Mouse (Mus musculus) ovary, adult 2 months (tissue): ENCODE measurements around the gene Gm20388. TPM values are rescaled to one million over a fixed set of nuclear protein-coding genes. Genes with fewer than 3 reads are reported as not detected.

ENCODE experiments used
- polyA plus RNA-seq: library from polyadenylated mRNA; depleted of rRNA; stranded (reverse); fragments of >200 nt; gene quantifications from 2 replicates; pipeline ENCODE4 v1.2.3, GENCODE M21; 2012

Gm20388 gene
- polyA plus RNA-seq, 1 experiment, result 71.9 TPM

DNA sequence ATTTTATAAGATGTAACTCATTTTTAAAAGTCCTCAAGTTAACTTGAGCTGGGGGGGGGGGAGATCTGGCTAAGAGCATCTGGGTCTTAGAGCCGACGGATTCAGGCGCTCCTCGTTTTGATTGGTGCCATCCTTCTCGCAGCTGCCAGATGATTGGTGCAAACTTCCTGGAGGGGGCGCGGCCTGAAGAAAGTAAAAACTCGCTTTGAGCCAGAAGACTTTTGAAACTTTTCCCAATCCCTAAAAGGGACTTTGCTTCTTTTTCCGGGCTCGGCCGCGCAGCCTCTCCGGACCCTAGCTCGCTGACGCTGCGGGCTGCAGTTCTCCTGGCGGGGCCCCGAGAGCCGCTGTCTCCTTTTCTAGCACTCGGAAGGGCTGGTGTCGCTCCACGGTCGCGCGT is 1205.3 kb downstream of the Gm20388 start, which contains the start of gene Foxc2:
Gene Foxc2 (plus strand): TSS at position 224 of the 400 bp plus-strand sequence.

DNA sequence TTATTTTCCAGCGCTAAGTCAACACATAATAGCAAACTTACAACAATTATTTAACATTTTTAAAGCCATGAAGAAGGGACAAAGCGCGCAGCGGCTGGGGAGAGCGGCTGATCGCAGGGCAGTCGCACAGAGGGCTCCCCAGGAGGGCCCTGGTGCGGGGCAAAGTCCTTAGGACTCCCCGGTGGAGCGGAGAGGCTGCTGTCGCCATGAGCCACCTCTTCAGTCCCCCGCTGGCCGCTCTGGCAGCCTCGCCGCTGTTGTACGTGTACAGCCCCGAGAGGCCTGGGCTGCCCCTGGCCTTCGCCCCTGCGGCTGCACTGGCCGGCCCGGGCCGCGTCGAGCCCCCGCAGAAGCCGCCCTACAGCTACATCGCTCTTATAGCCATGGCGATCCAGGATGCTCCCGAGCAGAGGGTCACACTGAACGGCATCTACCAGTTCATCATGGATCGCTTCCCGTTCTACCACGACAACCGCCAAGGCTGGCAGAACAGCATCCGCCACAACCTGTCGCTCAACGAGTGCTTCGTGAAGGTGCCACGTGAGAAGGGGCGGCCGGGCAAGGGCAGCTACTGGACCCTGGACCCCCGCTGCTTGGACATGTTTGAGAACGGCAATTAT is 1217.2 kb downstream of the Gm20388 start, which contains the start of gene Foxl1:
Gene Foxl1 (plus strand): TSS at position 185 of the 620 bp plus-strand sequence.

DNA sequence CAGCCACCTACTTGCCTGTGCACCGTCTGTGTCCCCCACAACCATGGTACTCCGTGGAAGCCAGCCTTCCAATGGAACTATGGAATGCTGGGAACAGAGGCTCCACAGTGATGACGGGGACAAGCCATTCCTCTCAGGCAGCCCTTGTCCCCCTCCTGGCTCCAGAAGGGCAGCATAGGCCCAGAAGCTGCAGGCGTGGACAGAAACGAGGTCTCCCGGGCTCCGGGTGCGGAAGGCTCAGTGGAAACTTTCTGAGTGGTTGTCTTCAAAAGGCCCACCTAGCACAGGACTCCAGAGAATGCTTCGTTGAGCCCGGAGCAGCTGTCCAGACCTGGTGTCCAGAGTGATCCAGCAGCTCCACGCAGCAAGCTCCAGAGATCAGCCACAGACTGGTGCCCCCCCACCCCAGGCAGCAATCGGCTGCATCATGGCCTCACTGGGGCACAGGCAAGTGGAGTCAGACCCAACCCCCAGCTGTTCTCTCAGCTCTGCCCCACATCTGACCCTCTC is 1633.7 kb downstream of the Gm20388 start, which contains the start of gene 1700018B08Rik:
Gene 1700018B08Rik (minus strand): TSS at position 45 of the 510 bp plus-strand sequence.

DNA sequence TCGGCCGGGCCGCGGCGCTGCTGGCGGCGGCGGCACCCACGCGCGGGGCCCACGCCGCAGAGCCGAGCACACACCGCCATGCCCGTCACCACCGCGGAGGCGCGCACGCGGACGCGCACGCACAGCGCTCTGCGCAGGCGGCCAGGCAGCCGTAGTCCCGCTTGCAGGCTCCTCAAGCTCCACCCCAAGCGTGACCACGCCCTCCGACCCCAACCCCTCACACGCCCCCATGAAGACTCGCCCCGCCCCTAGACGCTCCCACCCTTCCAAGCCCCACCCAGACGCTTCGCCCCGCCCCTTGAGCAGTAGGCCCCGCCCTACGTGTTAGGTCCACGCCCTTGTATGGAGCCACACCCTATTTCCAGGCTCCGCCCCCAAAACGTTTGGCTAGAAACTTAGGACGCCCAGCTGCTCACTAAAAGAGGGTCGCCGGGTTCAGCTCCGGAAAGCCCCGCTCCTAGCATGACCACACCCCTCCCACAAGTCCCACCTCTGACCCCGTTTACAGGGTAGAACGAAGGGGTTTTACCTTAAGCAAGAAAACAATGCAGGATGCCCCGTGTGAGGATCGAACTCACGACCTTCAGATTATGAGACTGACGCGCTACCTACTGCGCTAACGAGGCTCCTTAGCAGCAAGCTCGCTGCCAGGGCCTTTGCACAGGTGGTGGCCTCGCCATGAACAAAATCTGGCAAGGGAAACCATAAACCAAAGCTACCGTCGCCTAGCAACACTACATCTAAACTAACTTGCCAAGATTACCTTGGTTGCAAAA is 1668.2 kb downstream of the Gm20388 start, which contains the start of gene Fbxo31:
Gene Fbxo31 (minus strand): TSS at position 131 of the 776 bp plus-strand sequence.

DNA sequence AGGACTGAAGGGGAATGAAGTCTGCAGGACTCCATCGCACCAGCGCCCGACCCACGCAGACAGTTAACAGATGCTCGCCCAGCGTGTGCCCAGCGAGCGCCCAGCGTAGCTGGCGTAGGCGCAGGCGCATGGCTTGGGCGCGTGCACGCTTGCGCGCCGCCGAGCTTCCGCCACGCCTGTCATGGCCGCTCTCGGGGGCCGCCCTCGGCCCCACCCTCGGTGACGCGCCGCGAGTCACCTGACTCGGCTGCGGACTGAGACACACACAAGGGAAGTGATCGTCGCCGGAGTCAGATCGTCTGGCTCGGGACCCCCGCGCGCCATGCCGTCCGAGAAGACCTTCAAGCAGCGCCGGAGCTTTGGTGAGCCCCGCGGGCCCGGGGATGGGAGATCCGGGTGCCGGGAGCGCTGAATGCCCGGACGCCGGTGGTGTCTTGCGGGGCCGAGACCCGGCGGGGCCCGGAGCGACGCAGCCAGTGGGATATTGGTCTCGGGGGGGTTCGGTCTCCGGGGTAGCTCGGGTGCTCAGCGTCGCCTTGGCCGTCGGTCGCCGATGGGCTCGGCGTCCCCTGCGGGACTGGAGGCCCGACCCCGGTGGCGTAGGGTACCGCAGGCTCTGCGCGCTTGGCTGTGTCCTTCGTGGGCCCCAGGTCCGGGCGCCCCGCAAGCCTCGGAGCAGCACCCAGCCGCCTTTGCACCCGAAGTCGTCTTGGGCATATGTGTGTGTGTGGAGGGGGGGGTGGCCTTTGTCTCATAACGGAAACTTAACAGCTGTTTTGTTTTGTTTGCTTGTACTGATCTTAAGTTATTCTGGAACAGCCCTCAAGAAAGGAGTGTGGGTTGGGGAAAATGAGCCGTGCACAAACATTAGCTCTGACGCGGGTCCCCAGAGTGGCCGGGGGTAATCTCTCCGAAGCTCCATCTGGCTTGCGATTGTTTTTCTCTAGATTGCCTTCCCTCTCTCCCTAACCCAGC is 1679.8 kb downstream of the Gm20388 start, which contains the start of gene Map1lc3b:
Gene Map1lc3b (plus strand): TSS at position 159 of the 975 bp plus-strand sequence.

DNA sequence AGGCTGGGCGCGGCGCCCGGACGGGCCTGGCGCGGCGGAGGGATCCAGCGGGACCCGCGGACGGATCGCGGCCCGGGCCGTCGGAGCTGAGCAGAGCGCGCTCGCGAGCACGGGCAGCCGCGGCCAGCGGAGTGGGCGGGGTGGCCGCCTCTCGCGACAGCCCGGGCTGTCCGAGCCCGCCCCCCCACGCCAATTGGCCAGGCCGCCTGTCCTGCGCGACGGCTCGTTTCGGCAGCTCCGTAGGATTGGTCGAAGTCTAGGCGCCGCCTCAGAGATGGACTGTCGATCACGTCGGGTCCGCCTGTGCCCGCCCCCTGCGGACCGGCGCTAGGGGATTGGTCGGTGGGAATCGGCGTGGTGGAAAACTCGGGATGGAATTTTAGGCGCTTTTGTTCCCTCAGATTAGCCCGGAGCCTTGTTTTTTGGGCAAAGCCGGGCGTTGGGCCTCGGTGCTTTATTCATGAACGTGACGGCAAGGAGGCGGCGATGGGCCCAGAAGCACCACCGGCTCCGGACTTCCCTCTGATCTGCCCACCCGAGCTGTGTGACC is 1742.2 kb downstream of the Gm20388 start, which contains the start of gene Zcchc14:
Gene Zcchc14 (minus strand): TSS at position 128 of the 550 bp plus-strand sequence.

DNA sequence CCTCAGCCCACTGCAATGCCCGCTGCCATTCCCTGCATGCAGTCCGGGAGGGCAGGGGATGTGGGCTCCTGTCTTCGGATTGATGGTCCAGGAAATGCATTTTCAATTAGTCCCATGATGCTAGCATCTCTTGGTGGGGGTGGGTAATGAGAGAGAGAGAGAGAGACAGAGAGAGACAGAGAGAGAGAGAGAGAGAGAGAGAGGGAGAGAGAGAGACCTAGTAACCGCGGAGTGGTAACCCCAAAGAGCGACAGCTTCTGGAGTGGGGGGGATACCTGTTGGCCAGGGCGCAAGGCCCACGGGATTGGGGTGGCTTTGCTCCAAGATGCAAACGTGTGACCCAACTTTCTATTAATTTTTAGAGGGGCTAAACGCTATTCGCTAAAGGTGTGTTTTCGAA is 1818.7 kb downstream of the Gm20388 start, which contains the start of gene Jph3:
Gene Jph3 (plus strand): TSS at position 301 of the 400 bp plus-strand sequence.

DNA sequence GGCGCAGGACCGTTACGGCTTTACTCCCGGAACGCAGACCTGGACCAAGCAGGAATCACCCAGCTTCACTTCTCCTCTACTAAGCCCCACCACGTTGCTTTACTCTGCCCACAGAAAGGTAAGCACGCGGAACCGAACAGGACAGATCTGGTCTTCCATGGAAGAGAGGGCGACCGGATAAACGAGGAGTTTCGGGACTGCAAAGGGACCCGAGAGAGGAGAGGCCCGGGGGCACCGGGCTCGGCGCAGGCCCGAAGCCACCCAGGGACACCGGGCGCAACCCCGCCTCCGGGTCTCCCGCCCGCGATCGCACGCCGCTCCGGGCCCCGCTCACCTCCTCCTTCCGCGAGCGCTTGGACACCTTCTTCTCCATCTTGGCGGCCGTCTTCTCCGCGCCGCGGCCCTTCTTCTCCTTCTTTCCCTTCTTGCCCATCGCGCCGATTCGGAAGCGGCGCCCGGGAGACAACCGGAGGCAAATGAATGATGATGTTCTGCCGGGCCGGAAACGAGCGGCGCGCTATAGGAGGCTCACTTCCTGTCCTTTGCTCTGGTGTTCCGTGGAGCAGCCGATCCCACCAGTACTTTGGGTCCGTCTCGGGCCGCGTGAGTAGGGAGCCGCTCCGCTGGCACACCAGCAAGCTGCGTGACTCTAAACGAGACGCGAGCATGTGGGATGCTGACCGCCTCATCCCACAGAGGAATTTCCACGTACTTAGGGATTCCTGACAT is 1918.6 kb downstream of the Gm20388 start, which contains the start of gene Klhdc4:
Gene Klhdc4 (minus strand): TSS at position 522 of the 729 bp plus-strand sequence.

DNA sequence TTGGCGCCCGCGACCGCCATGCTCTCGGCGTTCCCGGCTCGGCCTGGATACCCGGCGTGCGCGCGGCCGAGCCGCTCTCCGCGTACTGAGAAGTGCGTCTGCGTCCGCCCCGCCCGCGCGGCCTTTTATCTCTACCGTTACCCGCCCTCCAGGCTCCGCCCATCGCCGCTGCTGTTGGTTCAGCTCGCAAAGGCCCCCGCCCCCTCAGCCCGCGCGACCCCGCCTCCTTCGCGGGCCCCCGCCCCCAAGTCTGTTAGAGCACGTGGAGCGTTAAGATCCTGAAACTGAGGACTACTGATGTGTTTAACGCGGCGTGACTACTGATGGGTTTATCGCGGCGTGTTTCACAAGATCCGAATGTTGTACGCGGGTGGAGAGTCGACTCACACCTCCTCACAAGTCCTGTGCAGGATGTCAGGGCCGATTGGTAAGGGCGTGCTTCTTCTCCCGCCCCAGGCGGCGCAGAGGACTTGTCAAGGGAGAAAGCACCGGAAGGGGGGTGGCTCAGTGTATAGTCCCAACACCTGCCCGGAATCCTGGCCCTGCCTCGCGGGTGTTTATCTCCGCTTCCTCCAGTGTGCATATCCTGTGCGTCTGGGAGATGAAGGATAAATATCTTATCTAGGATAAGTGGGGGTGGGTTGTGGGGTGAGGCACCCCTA is 1997.1 kb downstream of the Gm20388 start, which contains the start of gene Slc7a5:
Gene Slc7a5 (minus strand): TSS at position 108 of the 662 bp plus-strand sequence.

DNA sequence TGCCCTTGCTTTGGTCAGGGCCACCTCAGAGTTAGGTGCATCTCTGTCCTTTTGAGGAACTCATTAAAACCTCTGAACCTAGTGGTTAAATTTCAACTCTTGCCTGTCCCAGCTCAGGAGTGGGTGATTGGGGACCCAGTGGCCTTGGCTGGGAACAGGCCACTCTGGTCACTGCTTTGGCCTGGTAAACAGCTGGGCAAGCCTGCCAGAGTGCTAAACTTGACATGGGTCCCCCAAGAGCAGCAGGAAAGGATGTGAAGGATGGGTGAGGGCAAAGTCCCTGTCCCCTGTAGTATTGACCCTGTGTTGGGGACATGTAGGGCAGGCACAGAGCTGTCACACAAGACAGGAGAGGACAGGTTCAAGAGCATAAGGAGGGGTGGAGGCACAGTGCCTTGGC is 2034.2 kb downstream of the Gm20388 start, which contains the start of gene Car5a:
Gene Car5a (minus strand): TSS at position 74 of the 400 bp plus-strand sequence.

DNA sequence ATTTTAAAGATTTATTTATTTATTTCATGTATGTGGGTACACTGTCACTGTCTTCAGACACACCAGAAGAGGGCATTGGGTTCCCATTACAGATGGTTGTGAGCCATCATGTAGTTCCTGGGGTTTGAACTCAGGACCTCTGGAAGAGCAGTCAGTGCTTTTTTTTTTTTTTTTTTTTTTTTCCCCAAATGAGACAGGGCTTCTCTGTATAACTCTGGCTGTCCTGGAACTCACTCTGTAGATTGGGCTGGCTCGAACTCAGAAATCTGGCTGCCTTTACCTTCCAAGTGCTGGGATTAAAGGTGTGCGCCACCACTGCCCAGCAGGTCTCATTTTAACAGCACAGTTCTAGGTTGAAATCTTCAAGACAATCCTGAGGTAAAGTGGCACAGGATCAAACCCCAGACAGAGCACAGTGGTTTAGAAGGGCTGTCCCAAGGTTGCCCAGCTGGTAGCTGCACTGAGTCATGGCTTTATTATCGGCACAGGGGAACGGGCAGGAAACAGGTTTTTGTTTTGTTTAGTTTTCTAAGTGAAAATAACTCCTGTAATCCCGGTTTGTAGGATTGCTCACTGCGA is 2038.7 kb downstream of the Gm20388 start, which contains the start of gene Banp:
Gene Banp (plus strand): TSS at position 529 of the 579 bp plus-strand sequence.

DNA sequence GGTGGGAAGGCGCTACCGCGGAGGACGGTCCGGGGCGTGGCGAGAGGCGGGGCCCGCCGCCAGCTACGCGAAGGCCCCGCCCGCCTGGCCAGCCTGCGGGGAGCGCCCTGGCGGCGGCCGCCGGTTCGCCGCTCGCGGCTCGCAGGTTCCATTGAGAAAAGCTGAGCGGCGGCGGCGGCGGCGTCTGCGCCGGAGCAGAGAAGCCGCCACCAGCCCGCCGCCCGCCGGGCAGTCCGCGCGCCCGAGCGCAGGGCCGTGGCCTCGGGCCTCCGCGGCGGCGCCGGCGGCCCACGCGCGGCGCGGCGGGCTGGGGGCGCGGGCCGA is 2371.4 kb downstream of the Gm20388 start, which contains the start of gene Zfpm1:
Gene Zfpm1 (plus strand): TSS at position 107 of the 324 bp plus-strand sequence.

DNA sequence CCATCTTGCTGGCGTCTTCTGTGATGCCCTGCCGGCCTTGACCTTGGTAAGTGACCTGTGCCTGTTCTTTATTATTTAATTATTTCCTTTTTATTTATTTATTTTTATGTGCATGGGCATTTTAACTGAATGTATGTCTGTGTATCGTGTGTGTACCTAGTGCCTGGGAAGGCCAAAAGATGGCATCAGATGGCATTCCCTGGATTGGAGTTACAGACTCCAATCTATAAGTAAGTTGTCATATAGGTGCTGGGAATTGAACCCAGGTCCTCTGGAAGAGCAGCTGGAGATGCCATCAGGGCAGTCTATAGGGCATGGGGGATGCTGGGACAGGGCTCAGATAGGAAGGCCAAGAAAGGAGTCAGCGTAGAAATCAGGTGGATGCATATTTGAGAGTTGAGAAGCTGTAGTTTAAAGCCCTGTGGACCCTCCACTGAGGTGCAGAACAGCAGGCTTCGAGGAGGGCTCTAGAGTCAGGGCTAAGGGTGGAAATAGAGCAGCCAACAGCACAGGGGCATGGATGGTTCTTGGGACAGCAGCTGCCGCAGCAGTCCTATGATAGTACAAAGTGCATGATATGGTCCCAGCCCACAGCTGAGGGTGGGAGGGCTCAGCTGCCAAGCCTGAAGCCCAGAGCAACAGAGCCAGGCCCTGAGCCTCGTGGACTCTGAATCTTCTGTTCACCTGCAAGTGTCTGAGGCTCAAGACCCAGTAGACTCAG is 2450.2 kb downstream of the Gm20388 start, which contains the start of gene Trhr2:
Gene Trhr2 (minus strand): TSS at position 51 of the 721 bp plus-strand sequence.

DNA sequence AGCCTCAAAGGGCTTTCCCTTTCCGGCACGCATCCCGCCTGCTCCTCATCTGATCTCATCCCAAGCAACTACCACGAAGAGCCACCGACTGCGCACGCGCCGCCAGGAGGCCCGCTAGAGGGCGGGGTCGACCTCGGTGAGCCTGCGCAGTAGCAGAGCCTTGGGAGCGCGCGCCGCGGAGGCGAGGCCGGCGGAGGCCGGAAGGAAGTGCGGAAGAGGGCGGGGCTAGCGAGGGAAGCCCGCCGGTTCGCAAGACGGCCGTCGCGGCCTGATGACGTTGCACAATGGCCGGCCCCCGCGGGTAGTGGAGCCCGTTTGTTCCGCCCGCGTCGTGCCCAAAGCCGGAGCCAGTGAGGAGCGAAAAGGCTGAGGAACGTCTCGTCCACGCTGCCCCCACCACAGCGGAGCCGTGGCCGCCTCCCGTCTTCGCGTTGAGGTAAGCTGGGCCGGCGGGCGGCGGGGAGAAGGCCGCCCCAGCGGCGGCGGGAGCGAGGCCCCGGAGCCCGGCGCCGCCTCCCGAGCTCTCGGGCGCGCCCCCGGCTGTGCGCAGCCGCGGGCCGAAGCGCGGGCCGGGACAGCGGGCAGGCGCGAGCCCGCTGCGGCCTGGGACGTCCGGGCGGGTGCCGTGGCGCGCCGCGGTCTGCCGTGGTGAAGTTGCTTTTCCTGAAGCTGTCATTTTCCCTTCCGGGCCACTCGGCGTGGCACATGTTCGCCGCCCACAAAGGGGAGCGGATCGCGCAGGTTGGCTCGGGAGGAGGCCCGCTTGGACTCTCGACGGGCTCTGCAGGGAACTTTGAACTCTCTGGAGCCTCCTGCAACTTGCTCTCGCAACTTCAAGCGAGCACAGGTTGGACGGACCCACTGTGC is 2466.0 kb downstream of the Gm20388 start, which contains the start of gene Zc3h18:
Gene Zc3h18 (plus strand): TSS at position 245 of the 867 bp plus-strand sequence.

DNA sequence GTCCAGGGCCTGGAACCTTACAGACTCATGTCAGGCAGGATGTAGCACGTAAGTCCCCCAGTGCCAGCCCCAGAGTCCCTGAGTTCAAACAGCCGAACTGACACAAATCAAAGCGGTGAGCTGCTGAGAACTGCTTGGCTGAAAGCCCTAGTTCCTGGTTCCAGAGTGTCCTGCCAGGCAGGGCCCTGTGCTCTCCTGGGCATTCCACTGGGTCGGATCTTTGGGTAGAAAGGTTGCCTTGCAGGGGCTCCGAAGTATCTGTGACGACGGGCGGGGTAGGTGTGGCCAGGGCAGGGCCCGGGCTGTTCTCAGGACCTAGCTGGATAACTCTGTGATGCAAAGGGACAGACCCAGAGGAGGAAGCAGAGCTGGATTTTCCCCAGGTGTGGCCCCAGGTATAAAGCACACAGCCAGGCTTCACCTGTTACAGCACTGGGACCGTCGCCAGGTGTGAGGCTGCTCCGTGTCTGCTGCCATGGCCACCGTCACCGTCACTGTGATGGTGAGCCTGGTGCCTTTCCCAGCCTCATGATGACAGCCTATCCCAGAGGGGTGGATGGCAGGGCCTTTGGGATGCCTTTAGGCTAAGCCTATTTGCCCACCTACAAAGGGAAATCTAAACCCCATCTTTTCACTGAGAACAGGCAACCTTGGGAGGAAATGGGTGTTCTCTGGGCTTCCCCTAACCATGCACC is 2510.9 kb downstream of the Gm20388 start, which contains the start of gene Il17c:
Gene Il17c (plus strand): TSS at position 645 of the 695 bp plus-strand sequence.

DNA sequence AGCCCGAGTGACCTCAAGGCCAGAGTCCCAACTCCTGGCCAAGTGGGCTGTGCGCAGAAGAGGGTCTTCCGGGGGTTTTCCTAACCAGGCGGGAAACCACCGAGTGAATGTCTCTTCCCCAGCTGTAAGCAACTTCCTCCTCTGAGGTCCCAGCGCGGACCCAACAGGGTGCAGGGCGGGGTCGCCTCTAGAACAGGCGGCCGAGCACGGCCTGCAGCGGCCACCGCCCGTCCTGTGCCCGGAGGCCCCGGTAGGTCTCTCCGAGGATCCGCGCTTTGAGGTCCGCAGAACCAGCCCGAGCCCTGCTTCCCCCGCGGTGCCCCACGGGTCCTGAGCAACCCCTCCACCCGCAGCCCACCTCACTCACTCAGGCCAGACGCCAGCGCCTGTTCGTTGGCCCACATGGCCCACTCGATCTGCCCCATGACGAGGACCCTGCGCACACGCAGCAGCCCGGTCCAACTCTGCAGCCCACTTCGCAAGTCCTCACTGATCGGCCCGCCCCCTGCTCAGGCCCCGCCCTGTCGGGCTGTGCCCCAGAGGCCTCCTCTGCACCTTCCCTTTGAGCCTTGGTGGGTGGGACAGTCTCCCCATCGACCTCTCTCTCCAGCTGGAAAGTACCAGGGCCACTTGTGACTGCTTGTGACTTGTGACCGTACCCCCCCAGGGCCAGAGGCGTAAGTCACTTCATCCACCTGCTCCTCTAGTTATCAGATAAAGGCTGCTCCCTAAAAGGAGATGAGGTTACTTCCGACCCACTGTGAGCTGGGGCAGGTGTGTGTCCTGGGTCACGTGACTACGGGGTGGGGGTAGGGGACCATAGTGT is 2522.0 kb downstream of the Gm20388 start, which contains the start of gene Cyba:
Gene Cyba (minus strand): TSS at position 488 of the 826 bp plus-strand sequence.

